Mouse (Mus musculus) thymus, postnatal 10 days (tissue): ENCODE results near the gene Bpifb5.
"Not testable (repeated sequence)": the region's sequence is repeated elsewhere in the genome, so short reads cannot be mapped to it uniquely, and the experiment has no call there.

ENCODE experiments used
- DNase-seq, 2 experiments: peaks; one replicate each; pipeline ENCODE4 v3.0.0; 2021; ENCODE audit warnings: low spot score in 2 of 2

Gene Bpifb5

DNA sequence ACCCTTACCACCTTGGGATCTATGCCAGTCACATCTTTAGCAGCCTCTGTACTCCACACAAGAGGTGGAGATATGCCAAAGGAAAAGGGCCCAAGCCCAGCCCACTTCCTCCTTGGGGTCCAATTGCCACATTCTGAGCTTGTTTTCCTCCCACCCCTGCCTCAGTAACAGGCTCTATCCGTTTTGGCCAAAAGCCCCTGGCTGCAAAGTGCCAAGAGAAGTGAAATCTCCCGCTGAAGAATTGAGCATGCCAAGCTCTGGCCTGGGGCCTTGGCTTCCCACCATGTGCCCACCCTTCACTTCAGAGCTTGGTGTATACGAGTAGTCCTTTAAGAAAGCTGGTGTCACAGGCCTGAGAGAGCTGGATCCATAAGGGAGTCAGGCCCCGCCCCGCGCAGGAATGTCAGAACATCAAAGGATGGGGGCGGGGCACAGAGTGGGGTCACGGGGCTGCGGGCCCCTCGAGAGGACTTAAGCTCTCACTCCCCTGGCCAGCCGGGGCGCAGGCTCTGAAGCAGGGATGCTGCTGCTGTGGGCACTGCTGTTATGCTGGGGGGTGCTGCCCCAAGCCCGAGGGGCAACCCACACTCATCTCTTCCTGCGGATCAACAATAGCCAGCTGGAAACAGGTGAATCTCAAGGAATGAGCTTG, at the start of gene Bpifb5:
Gene Bpifb5 (plus strand): TSS at position 478 of the 652 bp plus-strand sequence.
- DNase-seq, result no peak

DNA sequence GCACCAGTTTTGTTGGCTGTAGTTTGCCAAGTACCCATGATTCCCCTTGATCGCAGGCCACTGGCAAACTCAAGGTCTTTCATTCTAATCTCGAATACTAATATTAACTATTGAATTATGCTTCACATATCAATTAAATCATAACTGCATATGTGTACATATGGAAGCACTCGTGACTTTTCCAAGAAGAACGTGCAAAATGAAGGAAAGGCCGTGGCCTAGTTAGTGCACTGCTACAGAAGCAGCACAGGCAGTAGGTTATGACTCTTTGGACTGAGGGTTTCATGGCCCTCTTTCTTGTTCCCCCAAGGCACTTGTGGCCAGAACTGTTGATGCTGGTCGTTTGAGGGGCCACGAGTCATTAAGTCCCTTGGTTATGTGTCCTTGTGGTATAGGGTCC, 41.6 kb upstream of the Bpifb5 start:
- not testable (repeated sequence) for DNase-seq

DNA sequence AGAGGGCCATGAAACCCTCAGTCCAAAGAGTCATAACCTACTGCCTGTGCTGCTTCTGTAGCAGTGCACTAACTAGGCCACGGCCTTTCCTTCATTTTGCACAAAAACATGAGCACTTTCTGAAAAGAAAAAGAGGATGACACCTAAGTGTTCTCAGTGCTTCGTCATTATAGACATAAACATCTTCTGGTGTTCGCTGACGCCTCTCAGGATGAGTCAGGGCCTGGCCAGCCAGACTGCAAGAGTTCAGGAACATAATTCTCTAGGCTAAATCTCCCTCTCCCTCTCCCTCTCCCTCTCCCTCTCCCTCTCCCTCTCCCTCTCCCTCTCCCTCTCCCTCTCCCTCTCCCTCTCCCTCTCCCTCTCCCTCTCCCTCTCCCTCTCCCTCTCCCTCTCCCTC, 40.5 kb upstream of the Bpifb5 start:
- not testable (repeated sequence) for DNase-seq

DNA sequence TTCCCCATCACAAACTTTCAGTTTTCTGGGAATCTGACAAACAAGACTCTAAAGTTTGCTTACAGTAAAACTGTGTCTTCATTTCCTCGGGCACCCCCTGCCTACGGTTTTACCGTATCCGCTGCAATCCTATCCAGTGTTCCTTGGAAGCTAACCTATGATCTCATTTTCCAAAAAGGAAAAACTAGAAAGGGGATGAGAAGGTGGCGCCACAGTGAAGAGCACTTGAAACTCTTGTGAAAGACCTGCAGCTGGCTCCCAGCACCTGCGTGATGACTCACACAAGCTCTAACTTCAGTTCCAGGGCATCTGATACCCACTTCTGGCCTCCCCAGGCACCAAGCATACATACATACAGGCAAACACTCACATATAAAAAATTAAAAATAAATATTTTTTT, 38.2 kb upstream of the Bpifb5 start:
- no peak for DNase-seq

DNA sequence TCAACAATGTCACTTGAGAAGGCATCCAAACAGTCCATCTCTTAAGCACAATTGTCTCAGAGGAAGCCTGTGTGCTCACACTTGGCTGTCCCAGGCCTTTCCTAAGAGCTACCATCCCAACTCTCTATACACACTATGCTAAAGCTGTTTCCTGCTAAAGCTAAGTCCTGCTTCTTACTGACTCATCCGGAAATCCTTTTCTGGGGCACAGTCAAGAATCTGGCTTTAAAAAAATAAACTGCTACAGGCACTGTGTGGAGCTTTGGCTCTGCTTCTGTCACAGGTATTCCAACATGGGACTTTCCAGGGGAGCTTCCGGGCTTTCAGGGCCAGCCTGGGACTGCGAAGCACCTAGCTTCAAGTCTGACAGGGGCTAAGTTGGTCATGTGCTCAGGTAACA, 37.8 kb upstream of the Bpifb5 start:
- DNase-seq, result no peak

DNA sequence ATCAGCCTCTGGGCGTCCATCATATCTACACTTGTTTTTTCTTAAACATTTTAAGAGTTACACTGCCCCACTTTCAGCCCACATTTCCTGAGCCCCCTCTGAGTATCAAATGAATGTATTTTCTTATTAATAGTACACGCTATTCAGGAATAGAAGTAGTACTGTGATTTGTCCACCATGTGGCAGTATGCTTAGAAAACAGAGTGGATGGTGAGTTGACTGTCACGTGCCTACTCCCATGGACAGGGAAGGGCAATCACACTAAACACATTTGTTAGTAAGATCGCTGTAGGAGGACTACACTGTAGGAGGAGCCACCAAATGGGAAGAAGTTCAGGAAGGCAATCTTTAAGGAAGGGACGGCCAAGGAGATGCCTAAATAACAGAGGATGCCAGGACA, 36.1 kb upstream of the Bpifb5 start:
- DNase-seq, result no peak

DNA sequence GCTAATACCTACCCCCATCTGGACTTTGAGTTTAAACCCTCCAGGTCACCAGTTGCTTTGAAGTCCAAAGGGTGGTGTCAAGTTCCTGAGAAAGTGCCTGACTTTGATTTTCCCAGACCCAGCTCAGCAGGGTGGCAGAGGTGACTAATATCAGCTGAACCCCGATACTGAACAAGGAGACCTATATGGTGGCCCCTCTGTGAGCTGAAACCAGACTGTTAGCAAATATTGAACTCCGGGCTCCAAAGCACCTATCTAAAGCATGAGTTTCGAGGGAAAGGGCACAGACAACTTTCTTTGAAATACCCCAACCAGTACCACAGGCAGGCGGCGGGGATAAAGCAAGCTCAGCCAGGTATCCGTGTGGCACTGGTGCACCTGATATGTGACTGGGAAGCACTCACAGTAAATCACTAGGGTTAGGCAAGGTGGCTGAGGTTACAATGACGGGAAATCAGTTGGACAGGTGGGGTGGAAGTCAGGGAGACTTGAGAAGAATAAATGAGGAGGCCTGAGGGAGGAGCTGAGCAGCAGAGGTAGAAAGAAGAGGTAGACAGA, 33.6 kb upstream of the Bpifb5 start:
- no peak for DNase-seq

DNA sequence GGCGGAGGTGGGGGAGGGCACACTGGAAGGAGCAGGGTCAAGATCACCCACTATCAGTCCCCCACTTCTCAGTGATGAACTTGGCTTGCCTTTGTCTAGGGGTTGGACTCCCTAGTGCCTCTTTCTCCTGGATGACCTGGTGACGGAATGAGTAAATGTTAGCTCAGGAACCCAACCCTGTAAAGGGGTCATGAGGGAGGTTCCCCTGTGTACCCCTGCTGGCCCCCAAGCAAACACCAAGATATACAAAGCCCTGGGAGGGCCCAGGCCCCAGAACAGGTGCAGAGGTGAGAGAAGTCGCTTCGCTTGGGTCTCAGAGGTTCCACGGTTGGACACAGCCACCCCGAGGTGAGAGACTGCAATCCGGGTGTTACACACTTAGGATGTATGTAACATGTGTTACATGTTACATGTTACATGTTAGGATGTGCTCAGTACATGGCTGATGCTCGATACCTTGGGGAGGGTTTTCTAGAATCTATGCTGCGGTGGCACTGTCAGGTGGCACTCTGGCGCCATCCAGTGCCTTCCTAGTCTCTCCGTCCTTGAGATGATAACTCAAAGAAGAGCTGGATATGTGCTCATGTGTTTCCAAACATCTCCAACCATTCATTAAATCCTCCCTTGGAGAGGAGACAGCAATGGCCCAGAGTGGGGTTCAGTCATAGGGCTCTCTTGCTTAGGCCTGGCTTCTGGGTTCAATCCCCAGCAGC, 32.8 kb upstream of the Bpifb5 start, which contains the start of gene Bpifb1:
Gene Bpifb1 (plus strand): TSS at position 273 of the 713 bp plus-strand sequence.
- DNase-seq, result no peak

DNA sequence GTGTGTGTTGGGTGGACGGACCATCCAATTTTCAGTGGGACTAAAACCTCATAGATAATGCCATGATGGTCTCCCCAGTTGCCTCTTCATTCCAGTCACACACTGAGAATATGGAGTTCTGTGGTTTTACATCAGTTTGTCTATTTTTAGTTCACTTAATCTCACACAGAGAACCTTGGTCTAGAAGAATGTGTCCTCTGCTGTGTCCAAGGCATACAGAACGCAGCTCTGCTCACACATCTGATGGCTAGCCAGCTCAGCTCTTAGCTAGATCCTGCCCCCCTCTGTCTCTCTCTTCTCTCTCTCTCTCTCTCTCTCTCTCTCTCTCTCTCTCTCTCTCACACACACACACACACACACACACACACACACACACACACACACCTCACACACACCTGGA, 31.4 kb upstream of the Bpifb5 start:
- no peak for DNase-seq

DNA sequence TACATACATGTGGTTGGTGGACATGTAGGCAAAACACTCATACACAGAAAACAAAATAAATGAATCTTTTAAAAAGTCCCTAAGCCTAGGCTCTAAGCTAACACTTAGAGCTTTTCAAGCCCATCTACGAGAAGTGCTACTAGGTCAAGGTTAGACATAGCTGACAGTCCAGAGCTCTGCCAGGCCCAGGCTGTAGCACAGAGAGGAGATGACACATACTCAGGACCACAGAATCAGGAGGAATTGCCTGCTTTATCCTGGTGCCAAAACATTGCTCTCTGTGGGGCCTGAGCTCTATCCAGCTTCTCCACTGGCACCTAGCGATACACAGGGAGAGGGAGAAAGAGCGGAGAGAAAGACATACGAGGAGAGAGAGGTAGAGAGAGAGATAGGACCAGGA, 30.5 kb upstream of the Bpifb5 start:
- no peak for DNase-seq

DNA sequence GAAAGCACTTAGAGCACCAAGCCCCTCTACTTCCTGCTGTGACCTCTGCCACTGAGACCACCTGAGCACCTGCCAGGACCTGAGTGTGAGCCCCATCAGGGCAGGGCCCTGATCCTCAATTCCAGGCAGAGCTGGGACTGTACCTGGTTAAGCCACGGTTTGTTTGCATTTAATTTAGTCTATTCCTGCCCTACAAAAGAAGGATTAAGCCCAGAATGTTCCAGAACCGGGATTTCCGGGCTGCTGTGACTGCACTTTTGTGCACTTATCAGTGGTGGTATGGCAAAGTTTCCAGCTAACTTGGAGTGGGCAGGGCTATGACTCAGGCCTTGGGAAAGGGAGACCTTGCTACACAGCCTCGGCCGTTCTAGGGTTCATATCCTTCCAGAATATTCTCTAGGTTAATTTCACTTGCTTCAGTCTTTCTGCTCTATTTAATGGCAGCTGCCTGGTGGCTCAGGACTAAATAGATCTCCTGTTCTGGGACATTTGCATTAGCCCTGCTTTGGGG, 29.5 kb upstream of the Bpifb5 start:
- DNase-seq, result no peak

DNA sequence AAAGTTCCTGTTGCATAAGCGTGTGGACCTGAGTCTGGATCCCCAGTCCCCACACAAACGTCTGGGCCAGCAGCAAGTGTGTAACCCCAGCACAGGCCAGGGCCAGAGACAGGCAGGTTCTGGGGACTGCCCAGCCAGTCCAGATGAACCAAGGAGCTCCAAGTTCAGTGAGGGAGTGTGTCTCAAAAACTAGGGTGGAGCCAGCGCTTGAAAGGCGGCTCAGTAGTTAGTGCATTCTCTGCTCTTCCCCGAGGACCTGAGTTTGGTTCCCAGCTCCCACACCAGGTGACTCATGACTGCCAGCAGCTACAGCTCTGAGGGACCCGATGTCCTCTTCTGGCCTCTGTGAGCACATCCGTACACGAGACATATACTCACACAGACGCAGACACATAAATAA, 26.5 kb upstream of the Bpifb5 start:
- DNase-seq, result no peak

DNA sequence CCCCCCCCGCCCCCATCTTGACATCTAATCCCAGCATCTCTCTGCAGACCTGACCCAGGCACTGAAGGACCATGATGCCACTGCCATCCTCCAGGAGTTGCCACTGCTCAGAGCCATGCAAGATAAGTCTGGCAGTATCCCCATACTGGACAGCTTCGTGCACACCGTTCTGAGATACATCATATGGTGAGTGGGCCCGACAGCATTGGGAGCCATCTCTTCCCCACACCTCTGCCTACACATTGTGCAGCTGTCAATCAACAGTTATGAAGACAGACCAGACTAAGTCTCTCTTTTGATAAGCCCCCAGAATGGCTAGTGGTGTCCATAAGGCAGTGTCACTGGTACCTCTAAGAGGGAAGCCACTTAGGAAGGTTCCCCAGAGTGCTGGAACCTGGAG, 18.9 kb upstream of the Bpifb5 start:
- no peak for DNase-seq

DNA sequence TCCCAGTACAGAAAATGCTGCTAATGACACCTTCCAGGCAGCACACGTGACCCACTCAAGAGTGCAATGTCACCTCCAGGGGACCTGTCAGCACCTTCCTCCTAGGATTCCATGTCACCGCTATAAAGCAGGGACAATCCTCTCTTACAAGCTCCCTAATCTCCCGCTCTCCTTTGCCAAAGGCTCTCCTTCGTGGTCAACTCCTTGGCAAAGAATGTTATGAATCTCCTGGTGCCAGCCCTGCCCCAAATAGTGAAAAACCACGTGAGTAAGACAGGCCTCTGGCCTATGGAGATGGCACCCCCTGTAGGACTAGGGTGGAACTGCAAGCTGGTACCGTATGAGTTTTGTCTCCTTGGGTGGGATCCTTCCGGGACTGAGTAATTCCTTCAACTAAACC, 16.6 kb upstream of the Bpifb5 start:
- DNase-seq, result peak in 1 of 2 experiments; percentile 16

DNA sequence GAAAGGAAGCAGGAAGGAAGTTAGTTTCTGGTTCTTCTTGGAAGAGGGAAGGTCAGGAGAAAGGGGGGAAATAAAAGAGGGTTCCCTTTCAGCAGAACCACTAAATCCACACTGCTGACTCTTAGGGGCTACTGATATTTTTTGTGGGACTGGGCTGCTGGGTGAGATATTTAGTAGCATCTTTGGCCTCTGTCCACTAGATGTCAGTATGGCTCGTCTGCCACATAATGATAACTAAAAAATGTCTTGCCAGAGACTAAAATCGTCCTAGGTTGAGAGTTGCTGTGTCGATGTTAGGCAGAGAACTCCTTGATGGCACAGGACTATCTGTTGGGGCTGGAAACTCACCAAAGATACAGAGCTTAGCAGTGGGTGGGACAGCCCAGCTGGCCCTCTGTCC, 14.4 kb upstream of the Bpifb5 start:
- no peak for DNase-seq

DNA sequence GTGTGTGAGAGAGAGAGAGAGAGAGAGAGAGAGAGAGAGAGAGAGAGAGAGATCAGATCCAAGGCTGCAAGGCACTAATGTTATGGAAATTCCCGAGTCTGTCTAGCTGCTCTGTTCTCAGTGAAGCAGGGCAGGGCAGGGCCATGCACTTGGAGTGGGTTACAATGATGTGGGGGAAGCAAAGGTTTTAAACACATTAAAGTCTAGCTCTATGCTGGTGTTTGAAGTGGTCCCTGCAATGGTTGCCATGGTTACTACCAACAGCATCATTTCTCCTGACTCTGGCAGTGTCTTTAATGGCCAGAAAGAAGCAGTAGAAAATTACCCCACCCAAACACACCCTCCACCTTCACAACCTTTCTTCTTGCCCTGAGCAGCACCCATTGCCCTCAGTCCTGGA, 12.4 kb upstream of the Bpifb5 start:
- DNase-seq, result no peak

DNA sequence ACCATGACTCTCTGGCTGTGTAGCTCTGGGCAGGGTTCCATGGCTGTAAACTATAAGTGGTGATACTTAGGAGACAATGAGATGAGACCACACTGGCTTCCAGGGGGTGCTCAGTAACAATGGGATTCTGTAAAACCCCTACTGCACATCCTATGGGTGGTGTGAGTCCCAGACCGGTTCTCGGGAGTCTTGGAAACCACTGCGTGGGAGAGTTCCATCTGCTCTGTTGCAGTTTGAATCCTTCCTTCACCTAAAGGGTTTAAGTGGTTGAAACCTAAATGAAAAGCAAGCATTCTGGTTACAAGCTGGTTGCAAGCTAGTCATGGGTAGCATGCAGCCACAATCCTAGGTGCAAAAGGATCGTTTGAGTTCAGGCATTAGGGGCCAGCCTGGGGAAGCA, 11.7 kb upstream of the Bpifb5 start:
- DNase-seq, result no peak

DNA sequence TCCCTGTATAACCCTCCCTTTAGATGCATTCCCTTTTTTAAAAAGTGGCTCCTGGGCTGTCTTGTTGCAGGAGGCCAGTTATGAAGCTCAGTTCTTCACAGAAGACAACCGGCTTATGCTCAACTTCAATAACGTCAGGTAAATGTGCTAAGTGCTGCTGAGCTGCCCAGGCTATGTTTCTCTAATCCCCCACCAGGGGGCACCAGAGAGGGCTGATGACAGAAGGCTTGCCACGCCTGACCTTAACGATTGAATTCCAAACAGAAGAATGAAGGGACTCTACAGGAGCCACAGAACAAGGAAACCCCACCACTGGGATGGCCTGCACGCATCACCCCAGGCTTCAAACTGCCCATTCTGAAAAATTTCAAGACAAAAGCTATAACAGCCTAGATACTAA, 8.4 kb upstream of the Bpifb5 start:
- peak; percentile 12 to 77 for DNase-seq

DNA sequence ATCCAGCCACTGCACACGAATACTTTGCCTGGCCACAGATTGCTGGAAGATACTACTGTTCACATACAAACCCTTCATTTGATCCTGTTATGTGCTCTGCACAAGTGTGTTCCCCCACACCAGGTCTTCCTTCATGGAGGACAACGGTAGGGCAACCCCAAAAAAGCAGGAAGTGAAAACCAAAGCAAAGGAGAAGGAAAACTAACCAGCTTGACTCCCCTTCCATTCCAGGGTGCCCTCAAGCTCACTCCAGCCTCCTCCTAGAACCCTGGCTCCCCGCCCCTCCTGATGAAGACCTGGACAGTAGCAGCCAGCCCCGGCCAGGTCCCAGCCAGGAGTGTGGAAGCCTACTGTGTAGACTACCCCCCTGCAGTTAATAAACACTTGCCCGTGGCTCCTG, 3.6 kb upstream of the Bpifb5 start:
- no peak for DNase-seq

DNA sequence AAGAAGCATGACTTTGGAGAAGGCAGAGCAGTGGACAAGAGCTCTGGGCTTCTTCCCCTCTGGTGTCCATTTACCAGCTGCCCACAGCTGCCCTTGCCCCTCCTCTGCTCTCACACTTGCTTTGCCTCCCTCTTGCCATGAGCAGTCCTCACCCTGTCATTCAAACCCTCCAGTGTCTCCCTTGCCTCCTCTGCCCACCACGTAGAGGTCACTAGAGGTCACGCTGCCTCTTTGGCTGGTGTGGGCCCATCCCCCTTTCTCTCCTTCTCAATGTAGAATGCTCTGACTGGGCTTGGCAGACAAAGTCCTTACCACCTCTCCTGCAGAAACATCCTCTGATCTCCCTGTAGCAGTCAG, 353 bp downstream of the Bpifb5 start:
- no peak for DNase-seq

DNA sequence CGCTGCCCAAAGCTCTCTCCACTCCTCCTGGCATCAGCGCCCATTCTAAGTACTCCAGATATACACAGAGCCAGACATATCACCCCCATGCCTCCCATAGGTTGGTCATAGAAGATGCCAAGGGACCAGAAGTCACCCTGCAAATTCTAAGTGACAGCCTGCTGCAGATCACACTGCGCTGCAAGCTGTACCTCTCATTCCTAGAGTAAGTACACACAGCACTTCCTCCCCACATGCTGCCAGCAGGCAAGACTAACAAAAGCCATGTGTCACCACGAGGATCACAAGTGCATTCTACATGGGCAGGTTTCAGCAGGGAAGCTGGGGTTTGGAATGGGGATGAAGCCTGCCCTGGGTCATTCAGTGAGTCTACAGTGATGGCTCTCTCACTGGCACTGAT, 3.4 kb downstream of the Bpifb5 start:
- DNase-seq, result no peak

DNA sequence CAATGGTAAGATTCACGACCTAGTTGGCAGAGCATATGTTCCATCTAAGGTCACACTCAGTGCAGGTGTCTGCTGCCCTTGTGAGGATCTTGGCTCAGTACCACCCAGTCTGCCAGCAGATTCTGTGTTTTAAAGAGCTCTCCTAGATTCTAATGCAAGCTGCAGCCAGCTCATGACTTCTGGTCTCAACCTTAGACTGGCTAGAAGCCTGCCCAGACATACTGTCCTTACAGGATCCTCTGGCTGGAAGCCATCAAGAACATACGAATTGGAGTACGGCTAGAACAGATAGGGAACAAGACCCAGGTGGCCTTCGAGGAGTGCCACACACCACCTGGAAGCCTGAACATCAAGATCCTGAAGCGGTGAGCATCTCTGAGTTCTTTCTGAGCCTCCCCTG, 4.3 kb downstream of the Bpifb5 start:
- DNase-seq, result no peak

DNA sequence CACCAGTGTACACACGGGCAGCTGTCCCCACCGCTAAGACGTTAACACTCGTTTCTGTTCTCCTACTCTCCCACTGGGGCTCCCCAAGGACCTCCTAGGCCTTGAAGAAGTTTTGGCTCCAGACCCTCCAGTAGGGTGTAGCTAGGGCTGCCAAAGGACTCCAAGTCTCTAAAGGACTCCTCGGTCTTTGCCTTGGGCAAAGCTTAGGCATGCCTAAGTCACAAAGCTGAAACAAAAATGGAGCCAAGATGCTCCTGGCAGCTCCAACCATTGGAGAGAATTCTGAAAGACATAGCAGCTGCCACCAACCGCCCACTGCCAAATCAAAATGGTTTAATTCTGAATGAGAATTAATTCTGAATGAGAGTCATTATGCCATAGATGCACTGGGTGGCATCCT, 9.9 kb downstream of the Bpifb5 start:
- DNase-seq, result no peak
